Mouse (Mus musculus) liver, embryonic 11.5 days (tissue): ENCODE results near the gene Prdx2. TPM values are rescaled to one million over a fixed set of nuclear protein-coding genes. Genes with fewer than 3 reads are reported as not detected.
A peak's percentile ranks its signal among the peaks of the same experiment; 100 is the strongest.

ENCODE experiments used
- ATAC-seq: fragments of 200-750 bp; cut with Nextera tagmentation; replicated peaks from 2 replicates; pipeline ENCODE4 v1.8.0; 2017; ENCODE audit warnings: moderate number of reproducible peaks, mild to moderate bottlenecking, moderate TSS enrichment, moderate library complexity; ENCODE audit not compliant: low FRiP score
- DNase-seq: peaks from one replicate; pipeline ENCODE4 v3.0.0-alpha.2; 2017; ENCODE audit warnings: low spot score
- H3K27ac ChIP-seq: fragments of 300-500 bp; sonication (generic); 2 replicates; pipeline ENCODE4 v1.5.1; 2014; ENCODE audit warnings: mild to moderate bottlenecking, low read depth, low read length, control low read depth
- H3K27me3 ChIP-seq: fragments of 300-500 bp; sonication (generic); replicated peaks from 2 replicates; pipeline ENCODE4 v1.6.1; 2014; ENCODE audit warnings: low read length, mixed read lengths; ENCODE audit not compliant: control insufficient read depth, insufficient read depth
- H3K36me3 ChIP-seq: fragments of 300-500 bp; sonication (generic); 2 replicates; pipeline ENCODE4 v1.6.1; 2014; ENCODE audit warnings: mild to moderate bottlenecking, low read length, moderate library complexity, mixed read lengths; ENCODE audit not compliant: control insufficient read depth, insufficient read depth
- H3K4me1 ChIP-seq: fragments of 300-500 bp; sonication (generic); replicated peaks from 2 replicates; pipeline ENCODE4 v1.6.1; 2014; ENCODE audit warnings: low read length, mixed read lengths; ENCODE audit not compliant: control insufficient read depth, insufficient read depth
- H3K4me2 ChIP-seq: fragments of 300-500 bp; sonication (generic); 2 replicates; pipeline ENCODE4 v1.6.1; 2014; ENCODE audit warnings: mild to moderate bottlenecking, control low read depth, moderate library complexity
- H3K4me3 ChIP-seq: fragments of 300-500 bp; sonication (generic); 2 replicates; pipeline ENCODE4 v1.5.1; 2014; ENCODE audit warnings: low read depth, low read length, control low read depth
- H3K9ac ChIP-seq: fragments of 300-500 bp; sonication (generic); 2 replicates; pipeline ENCODE4 v1.6.1; 2014; ENCODE audit warnings: low read depth, low read length, control low read depth
- H3K9me3 ChIP-seq: fragments of 300-500 bp; sonication (generic); 2 replicates; pipeline ENCODE4 v1.6.1; 2016; ENCODE audit warnings: low read length, inconsistent platforms, mixed read lengths; ENCODE audit not compliant: control insufficient read depth
- WGBS: fragments of 180-500 bp; shearing (Covaris S2); extraction: QIAGEN DNeasy Blood & Tissue Kit; methylation state at CpG from one replicate; pipeline ENCODE4 v1.1.7; 2014; 5-methylcytosine and 5-hydroxymethylcytosine counted together
- polyA plus RNA-seq: library from polyadenylated mRNA; unstranded; fragments of >200 nt; fragmentation: Nextera tagmentation; extraction: Ambion mirVana; gene quantifications from 2 replicates; pipeline ENCODE4 v1.2.1, GENCODE M21; 2014

The Prdx2 gene
- polyA plus RNA-seq, 1 experiment from 2014 or later: 1,409 TPM

DNA sequence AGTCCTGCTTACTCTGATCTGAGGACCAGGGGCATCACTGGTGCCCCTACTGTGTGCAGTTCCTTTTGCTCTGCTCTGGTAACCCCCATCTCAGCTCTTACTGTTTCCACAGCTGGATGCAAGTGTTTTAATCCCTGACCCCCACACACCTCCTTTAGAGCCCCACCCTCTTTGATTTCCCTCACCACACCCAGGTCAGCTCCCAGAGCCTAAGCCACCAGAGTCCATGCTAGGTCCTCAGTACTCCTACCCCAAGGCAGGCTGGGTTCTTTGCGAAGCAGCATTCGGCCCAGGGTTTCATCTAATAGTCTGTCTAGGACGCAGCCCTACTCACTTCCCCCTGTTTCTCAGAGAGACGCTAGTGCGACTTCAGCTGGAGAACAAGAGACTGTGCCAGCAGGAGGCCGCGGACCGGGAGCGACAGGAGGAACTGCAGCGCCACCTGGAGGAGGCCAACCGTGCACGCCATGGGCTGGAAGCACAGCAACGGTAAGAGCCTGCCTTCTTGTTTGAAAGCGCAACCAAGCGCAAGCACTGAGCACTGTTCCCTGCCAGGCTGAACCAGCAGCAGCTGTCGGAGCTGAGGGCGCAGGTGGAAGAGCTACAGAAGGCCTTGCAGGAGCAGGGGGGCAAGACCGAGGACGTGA, 28.4 kb downstream of the Prdx2 start:
- peak; percentile 86 for DNase-seq
- 8% methylated on average over 19 of the region's 19 CpGs for WGBS
- Histone ChIP-seq H3K9me3 (no peaks in the 10 kb centered on the region), H3K4me3 (no peak overlapping the region), H3K27me3 (0 out of 2 replicates have a peak, but pooled peaks cover 3% of the 10 kb centered on the region), H3K4me1 (peaks cover 3% of the 10 kb centered on the region; the same call in 1 of the 2 replicates), H3K36me3 (no peaks in the 10 kb centered on the region), H3K4me2 (peak overlapping the region; percentile 18), H3K27ac (no peak overlapping the region), H3K9ac (no peak overlapping the region)
- peak; percentile 78 for ATAC-seq

DNA sequence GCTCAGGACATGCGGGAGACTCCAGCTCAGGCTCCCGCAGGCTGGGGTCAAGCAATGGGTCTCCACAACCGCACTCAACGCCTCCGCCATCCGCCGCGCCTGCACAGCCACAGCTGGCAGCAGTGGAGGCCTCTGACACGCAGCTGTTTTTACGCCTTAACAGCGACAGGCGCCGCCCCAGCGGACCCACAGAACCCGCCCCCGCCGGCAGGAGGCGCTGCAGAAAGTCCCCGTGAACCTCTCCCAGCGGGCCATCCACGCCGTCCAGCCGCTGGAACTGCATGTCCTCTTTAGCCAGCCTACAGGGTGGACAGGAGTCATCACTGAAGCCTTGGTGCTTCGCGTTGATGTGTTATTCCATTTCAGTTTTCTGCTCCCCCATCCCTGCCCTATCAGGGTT, 38.3 kb downstream of the Prdx2 start:
- Histone ChIP-seq H3K4me3 (no peak overlapping the region), H3K9ac (no peak overlapping the region), H3K27ac (no peak overlapping the region), H3K27me3 (peaks cover 44% of the 10 kb centered on the region), H3K4me1 (no peaks in the 10 kb centered on the region; the same call in 1 of the 2 replicates), H3K9me3 (no peaks in the 10 kb centered on the region), H3K36me3 (no peaks in the 10 kb centered on the region), H3K4me2 (peak overlapping the region; percentile 26; the same call in 1 of the 2 replicates)
- WGBS: 19% methylated on average over 25 of the region's 25 CpGs
- DNase-seq (no peak), ATAC-seq (no peak)

DNA sequence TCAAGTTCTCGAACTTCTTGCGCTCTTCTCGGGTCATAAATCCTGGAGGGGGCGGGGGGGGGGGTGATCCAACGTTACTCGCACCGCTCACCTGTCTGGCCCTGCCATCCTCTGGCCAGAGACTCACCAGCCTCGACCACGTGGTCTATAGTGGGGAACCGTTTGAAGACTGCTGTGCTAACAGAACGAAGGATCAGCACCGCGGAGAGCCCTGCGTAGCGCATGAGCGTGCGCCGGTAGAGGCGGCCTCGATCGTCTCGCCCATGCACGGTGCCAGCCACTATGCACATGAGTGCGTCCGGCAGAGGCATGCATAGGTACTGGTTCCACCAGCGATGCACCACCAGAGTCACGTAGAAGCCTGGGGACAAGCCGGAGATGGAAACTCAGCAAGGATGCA, 41.9 kb downstream of the Prdx2 start:
- H3K4me2 ChIP-seq: no peak overlapping the region
- no peaks in the 10 kb centered on the region for H3K36me3 ChIP-seq
- no peak overlapping the region for H3K9ac ChIP-seq
- peaks cover 4% of the 10 kb centered on the region; the same call in 1 of the 2 replicates for H3K4me1 ChIP-seq
- no peaks in the 10 kb centered on the region for H3K9me3 ChIP-seq
- no peak overlapping the region for H3K27ac ChIP-seq
- H3K27me3 ChIP-seq: peaks cover 59% of the 10 kb centered on the region
- 0 out of 2 replicates have a peak, but pooled peaks have one; percentile 42 for ATAC-seq
- H3K4me3 ChIP-seq: no peak overlapping the region
- no peak for DNase-seq
- WGBS: 12% methylated on average over 28 of the region's 28 CpGs

DNA sequence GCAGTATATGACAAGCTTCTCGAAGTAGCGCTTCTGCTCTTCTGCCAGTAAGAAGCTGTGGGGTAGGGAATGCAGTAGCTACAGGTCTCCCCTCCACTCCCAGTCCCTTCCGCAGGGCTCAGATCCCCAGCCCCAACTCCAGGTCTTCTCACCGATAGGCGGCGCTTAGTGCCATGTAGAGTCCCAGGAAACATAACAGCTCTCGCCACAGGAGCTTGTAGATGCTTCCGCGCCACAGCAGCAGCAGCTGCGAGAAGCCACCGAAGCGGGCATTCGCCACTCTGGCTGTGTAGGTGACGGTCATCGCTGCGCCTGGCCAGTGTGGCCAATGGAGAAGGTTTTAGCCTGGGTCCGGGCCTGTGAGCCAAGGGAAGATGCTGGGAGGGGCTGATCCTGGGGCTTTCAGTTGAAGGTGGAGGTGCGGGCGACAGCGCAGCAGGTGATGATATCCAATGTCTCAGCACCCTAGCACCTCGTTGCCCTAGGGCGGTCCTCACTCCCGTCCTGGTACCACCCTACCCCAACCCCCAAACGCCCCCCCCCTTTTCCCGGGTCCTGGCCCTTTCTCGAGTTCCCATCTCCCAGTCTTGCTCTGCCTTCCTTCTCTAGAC, 43.9 kb downstream of the Prdx2 start:
- ATAC-seq: peak; percentile 69
- H3K36me3 ChIP-seq: peaks cover 5% of the 10 kb centered on the region; the same call in 1 of the 2 replicates
- H3K9me3 ChIP-seq: no peaks in the 10 kb centered on the region
- peak overlapping the region; percentile 64 for H3K4me2 ChIP-seq
- no peak overlapping the region for H3K27ac ChIP-seq
- 0 out of 2 replicates have a peak, but pooled peaks cover 4% of the 10 kb centered on the region for H3K4me1 ChIP-seq
- H3K27me3 ChIP-seq: peaks cover 45% of the 10 kb centered on the region
- WGBS: 6% methylated on average over 25 of the region's 26 CpGs
- peak overlapping the region; percentile 21 for H3K9ac ChIP-seq
- H3K4me3 ChIP-seq: peak overlapping the region; percentile 30
- peak; percentile 66 for DNase-seq

DNA sequence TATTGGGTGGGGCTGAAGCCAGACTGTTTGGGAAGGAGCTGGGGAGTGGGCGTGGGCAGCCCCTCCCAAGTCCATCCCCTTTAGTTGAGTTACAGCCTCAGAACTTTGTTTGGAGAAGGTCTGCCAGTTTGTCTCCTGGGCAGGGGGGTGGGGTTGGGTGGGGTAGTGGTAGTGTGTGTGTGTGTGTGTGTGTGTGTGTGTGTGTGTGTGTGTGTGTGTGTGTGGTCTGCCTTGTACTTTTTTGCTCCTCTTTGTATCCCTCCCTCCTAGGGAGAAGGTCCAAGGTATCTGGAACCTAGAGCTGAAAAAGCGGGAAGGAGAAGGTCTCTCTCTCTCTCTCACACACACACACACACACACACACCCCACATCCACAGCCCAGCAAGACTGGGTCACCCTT, 45.0 kb downstream of the Prdx2 start, which contains the start of gene Best2:
TSS of gene Best2 (minus strand) at position 101 of the 400 bp plus-strand sequence.
- Histone ChIP-seq H3K9me3 (no peaks in the 10 kb centered on the region), H3K9ac (peak within 1 kb of the TSS; percentile 21), H3K27ac (no peak within 1 kb of the TSS), H3K4me2 (peak within 1 kb of the TSS; percentile 64), H3K36me3 (peaks cover 16% of the 10 kb centered on the region; the same call in 1 of the 2 replicates), H3K27me3 (peaks cover 39% of the 10 kb centered on the region), H3K4me3 (peak within 1 kb of the TSS; percentile 30), H3K4me1 (0 out of 2 replicates have a peak, but pooled peaks cover 4% of the 10 kb centered on the region)
- WGBS: 69% methylated on average over 2 of the region's 2 CpGs
- ATAC-seq (no peak), DNase-seq (no peak)

DNA sequence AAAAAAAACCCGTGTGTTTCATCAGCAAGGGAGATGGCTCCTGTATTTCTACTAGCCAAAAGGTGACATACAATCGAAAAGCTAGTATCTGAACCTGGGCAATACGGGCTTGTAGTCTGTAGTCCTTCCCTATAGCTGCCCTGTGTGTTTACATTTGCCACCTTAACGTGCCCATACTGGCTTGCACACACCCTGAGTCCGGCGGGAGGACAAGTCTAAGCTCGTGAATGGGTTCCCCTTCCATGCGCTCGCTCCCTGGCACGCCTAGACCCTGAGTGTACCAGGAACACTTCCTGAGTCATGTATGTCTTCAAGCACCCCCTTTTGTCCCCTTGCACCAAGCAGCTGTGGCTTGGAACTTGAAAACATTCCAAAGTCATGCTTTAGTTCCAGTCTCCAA, 47.3 kb downstream of the Prdx2 start:
- H3K4me2 ChIP-seq: no peak overlapping the region
- H3K4me3 ChIP-seq: no peak overlapping the region
- WGBS: 65% methylated on average over 10 of the region's 10 CpGs
- peaks cover 23% of the 10 kb centered on the region for H3K27me3 ChIP-seq
- peaks cover 32% of the 10 kb centered on the region; the same call in 1 of the 2 replicates for H3K36me3 ChIP-seq
- ATAC-seq (no peak), DNase-seq (no peak)
- H3K9ac ChIP-seq: no peak overlapping the region
- no peaks in the 10 kb centered on the region for H3K9me3 ChIP-seq
- 0 out of 2 replicates have a peak, but pooled peaks cover 4% of the 10 kb centered on the region for H3K4me1 ChIP-seq
- H3K27ac ChIP-seq: no peak overlapping the region

DNA sequence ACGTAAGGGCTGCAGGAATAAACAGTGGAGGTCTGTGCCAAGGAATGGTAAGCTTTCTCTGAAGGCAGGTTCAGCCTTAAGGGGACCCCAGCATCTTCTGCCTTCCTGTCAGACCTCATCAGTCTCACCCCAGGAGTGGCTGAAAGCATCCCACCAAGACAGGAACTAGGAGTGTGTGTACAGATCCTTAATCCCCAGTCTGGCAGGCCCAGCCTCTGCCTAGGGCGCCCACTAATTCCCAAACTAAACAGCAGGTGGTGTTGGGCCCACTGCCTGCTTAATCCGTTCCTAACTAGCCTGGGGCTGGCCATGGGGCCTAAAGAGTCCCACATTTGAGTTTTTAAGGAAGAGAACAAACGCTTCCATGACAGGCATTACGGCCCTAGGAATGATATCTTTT, 47.8 kb downstream of the Prdx2 start:
- no peak for ATAC-seq
- 0 out of 2 replicates have a peak, but pooled peaks cover 4% of the 10 kb centered on the region for H3K4me1 ChIP-seq
- peaks cover 35% of the 10 kb centered on the region for H3K36me3 ChIP-seq
- DNase-seq: no peak
- H3K9me3 ChIP-seq: no peaks in the 10 kb centered on the region
- no peak overlapping the region for H3K9ac ChIP-seq
- H3K4me2 ChIP-seq: no peak overlapping the region
- no peak overlapping the region for H3K27ac ChIP-seq
- no peak overlapping the region for H3K4me3 ChIP-seq
- WGBS: 58% methylated on average over 5 of the region's 5 CpGs
- H3K27me3 ChIP-seq: peaks cover 20% of the 10 kb centered on the region

DNA sequence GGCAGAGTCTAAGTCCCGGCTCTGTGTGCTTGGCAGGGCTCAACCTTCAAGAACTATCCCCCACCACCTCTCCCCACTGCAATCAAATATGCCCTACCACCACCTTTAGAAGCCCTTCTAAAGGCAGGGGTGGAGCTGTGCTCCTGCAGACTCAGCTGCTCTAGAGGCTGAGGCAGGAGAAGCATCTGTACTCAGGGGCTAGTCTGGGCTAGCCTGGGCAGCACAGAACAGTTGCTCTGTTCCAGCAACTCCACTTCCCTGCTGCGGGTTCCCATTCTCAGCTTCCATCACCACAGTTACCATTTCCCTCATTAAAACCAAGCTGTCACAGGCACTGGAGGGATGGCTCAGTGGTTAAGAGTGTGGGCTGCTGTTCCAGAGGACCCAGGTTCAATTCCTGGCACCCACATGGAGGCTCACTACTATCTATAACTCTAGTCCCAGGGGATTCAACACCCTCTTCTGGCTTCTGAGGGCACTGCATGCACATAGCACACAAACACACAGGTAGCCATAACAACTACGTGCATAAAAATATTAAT, 52.2 kb downstream of the Prdx2 start:
- 96% methylated on average over 3 of the region's 3 CpGs for WGBS

More for the DNA sequence above, 52.2 kb downstream of the Prdx2 start:
- H3K9me3 ChIP-seq: no peaks in the 10 kb centered on the region
- DNase-seq: no peak
- peaks cover 45% of the 10 kb centered on the region for H3K36me3 ChIP-seq
- H3K27ac ChIP-seq: no peak overlapping the region
- H3K4me1 ChIP-seq: peaks cover 19% of the 10 kb centered on the region
- H3K9ac ChIP-seq: no peak overlapping the region
- ATAC-seq: no peak
- no peak overlapping the region for H3K4me2 ChIP-seq
- H3K4me3 ChIP-seq: 0 out of 2 replicates have a peak overlapping the region, but pooled peaks have one; percentile 12
- no peaks in the 10 kb centered on the region for H3K27me3 ChIP-seq
